Mouse (Mus musculus): ENCODE data around the gene Cfl1. TPM values are rescaled to one million over a fixed set of nuclear protein-coding genes. Genes with fewer than 3 reads are reported as not detected.

Gene Cfl1
- polyA plus RNA-seq, 1 experiment, result 421 TPM

GRCm38 (mm10) chr19:5465037-5465436 is 25.2 kb upstream of the Cfl1 start:
- no peak for DNase-seq (ENCODE audit: low read depth)

GRCm38 (mm10) chr19:5466916-5467500 is 23.2 kb upstream of the Cfl1 start:
- DNase-seq (ENCODE audit: low read depth), result no peak

GRCm38 (mm10) chr19:5468374-5468773 is 21.9 kb upstream of the Cfl1 start, which contains the start of gene Ctsw:
Ctsw (minus strand) TSS chr19:5468507.
- DNase-seq (ENCODE audit: low read depth), result no peak

GRCm38 (mm10) chr19:5471846-5472245 is 18.4 kb upstream of the Cfl1 start:
- DNase-seq (ENCODE audit: low read depth), result no peak

GRCm38 (mm10) chr19:5472857-5473256 is 17.4 kb upstream of the Cfl1 start:
- no peak for DNase-seq (ENCODE audit: low read depth)

- no peak for DNase-seq (ENCODE audit: low read depth)
Measured at GRCm38 (mm10) chr19:5473720-5474119, 16.5 kb upstream of the Cfl1 start, which contains the start of gene Efemp2. Efemp2 (plus strand) TSS chr19:5473954.

GRCm38 (mm10) chr19:5474281-5475068 is 15.8 kb upstream of the Cfl1 start:
- no peak for DNase-seq (ENCODE audit: low read depth)

- no peak for DNase-seq (ENCODE audit: low read depth)
Measured at GRCm38 (mm10) chr19:5475069-5475714, 15.1 kb upstream of the Cfl1 start.

- DNase-seq (ENCODE audit: low read depth), result no peak
Measured at GRCm38 (mm10) chr19:5477004-5477667, 13.1 kb upstream of the Cfl1 start.

- no peak for DNase-seq (ENCODE audit: low read depth)
Measured at GRCm38 (mm10) chr19:5477668-5478300, 12.5 kb upstream of the Cfl1 start.

- DNase-seq (ENCODE audit: low read depth), result no peak
Measured at GRCm38 (mm10) chr19:5480016-5480415, 10.2 kb upstream of the Cfl1 start.

GRCm38 (mm10) chr19:5481398-5481797 is 8.9 kb upstream of the Cfl1 start:
- no peak for DNase-seq (ENCODE audit: low read depth)

GRCm38 (mm10) chr19:5483386-5484359 is 6.6 kb upstream of the Cfl1 start:
- DNase-seq (ENCODE audit: low read depth), result no peak

GRCm38 (mm10) chr19:5484496-5484895 is 5.8 kb upstream of the Cfl1 start:
- no peak for DNase-seq (ENCODE audit: low read depth)

GRCm38 (mm10) chr19:5485371-5485770 is 4.9 kb upstream of the Cfl1 start:
- DNase-seq (ENCODE audit: low read depth), result no peak

- DNase-seq (ENCODE audit: low read depth), result no peak
Measured at GRCm38 (mm10) chr19:5485821-5486220, 4.4 kb upstream of the Cfl1 start.

- no peak for DNase-seq (ENCODE audit: low read depth)
Measured at GRCm38 (mm10) chr19:5486286-5486685, 4.0 kb upstream of the Cfl1 start.

GRCm38 (mm10) chr19:5486771-5487170 is 3.5 kb upstream of the Cfl1 start:
- DNase-seq (ENCODE audit: low read depth), result no peak

- peak; percentile 69 for DNase-seq (ENCODE audit: low read depth)
Measured at GRCm38 (mm10) chr19:5487768-5488550, 2.3 kb upstream of the Cfl1 start, which contains the start of gene Mus81. Mus81 (minus strand) TSS chr19:5488402.
